Mouse (Mus musculus): ENCODE data around the gene Rcan1.
"Not testable (repeated sequence)": the region's sequence is repeated elsewhere in the genome, so short reads cannot be mapped to it uniquely, and the experiment has no call there.

The Rcan1 gene

GRCm38 (mm10) chr16:92433176-92433575, 37.5 kb downstream of the Rcan1 start:
- DNase-seq (ENCODE audit: low spot score): no peak

GRCm38 (mm10) chr16:92430731-92431130, 39.9 kb downstream of the Rcan1 start:
- no peak for DNase-seq (ENCODE audit: low spot score)

GRCm38 (mm10) chr16:92428197-92428950, 42.3 kb downstream of the Rcan1 start:
- no peak for DNase-seq (ENCODE audit: low spot score)

GRCm38 (mm10) chr16:92426708-92427107, 44.0 kb downstream of the Rcan1 start:
- no peak for DNase-seq (ENCODE audit: low spot score)

- no peak for DNase-seq (ENCODE audit: low spot score)
Observed at GRCm38 (mm10) chr16:92425875-92426274, 44.8 kb downstream of the Rcan1 start.

GRCm38 (mm10) chr16:92423363-92423762, 47.3 kb downstream of the Rcan1 start:
- DNase-seq (ENCODE audit: low spot score): no peak

GRCm38 (mm10) chr16:92422435-92423362, 48.0 kb downstream of the Rcan1 start:
- no peak for DNase-seq (ENCODE audit: low spot score)

- DNase-seq (ENCODE audit: low spot score): no peak
Observed at GRCm38 (mm10) chr16:92421147-92421934, 49.3 kb downstream of the Rcan1 start.

- DNase-seq (ENCODE audit: low spot score): no peak
Observed at GRCm38 (mm10) chr16:92420641-92421040, 50.0 kb downstream of the Rcan1 start.

- no peak for DNase-seq (ENCODE audit: low spot score)
Observed at GRCm38 (mm10) chr16:92419099-92419498, 51.6 kb downstream of the Rcan1 start.

GRCm38 (mm10) chr16:92417267-92417666, 53.4 kb downstream of the Rcan1 start:
- DNase-seq (ENCODE audit: low spot score): no peak

GRCm38 (mm10) chr16:92415702-92416118, 55.0 kb downstream of the Rcan1 start:
- DNase-seq (ENCODE audit: low spot score): no peak

GRCm38 (mm10) chr16:92415038-92415437, 55.6 kb downstream of the Rcan1 start:
- DNase-seq (ENCODE audit: low spot score): not testable (repeated sequence)

- DNase-seq (ENCODE audit: low spot score): no peak
Observed at GRCm38 (mm10) chr16:92412888-92413287, 57.8 kb downstream of the Rcan1 start.

GRCm38 (mm10) chr16:92411981-92412706, 58.5 kb downstream of the Rcan1 start:
- DNase-seq (ENCODE audit: low spot score): no peak

GRCm38 (mm10) chr16:92410344-92410743, 60.3 kb downstream of the Rcan1 start:
- DNase-seq (ENCODE audit: low spot score): no peak

GRCm38 (mm10) chr16:92407883-92408282, 62.8 kb downstream of the Rcan1 start:
- peak; percentile 72 for DNase-seq (ENCODE audit: low spot score)

GRCm38 (mm10) chr16:92404141-92404540, 66.5 kb downstream of the Rcan1 start:
- no peak for DNase-seq (ENCODE audit: low spot score)

- no peak for DNase-seq (ENCODE audit: low spot score)
Observed at GRCm38 (mm10) chr16:92403069-92403468, 67.6 kb downstream of the Rcan1 start.

GRCm38 (mm10) chr16:92402216-92402615, 68.5 kb downstream of the Rcan1 start:
- DNase-seq (ENCODE audit: low spot score): no peak

- no peak for DNase-seq (ENCODE audit: low spot score)
Observed at GRCm38 (mm10) chr16:92401206-92401605, 69.5 kb downstream of the Rcan1 start.

Measured in yolk sac, embryonic 10.5 days (tissue).